Mouse (Mus musculus): ENCODE data around the gene Trak1. TPM values are rescaled to one million over a fixed set of nuclear protein-coding genes. Genes with fewer than 3 reads are reported as not detected.

The Trak1 gene
- polyA plus RNA-seq, 1 experiment from 2014 or later = 21.2 TPM

DNA sequence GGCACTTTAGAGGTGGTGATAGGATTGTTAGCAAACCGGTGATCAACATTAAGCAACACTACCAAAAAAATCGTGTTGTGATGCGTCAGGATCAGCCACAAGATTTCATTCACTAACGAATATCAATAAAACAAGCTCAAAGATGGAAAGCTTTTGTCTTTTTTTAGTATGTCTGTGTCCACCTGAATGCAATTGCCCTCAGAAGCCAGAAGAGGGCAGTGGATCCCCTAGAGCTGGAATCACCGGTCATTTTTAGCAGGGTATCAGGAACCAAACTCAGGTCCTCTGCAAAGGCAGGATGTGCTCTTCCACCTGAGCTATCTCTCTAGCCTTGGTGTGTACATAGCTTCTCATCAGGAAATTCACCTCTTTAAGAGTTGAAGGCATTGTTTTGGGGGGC, 177.5 kb downstream of the Trak1 start:
- Histone ChIP-seq H3K4me3 (ENCODE audit: low read depth, low read length) (no peak overlapping the region), H3K36me3 (ENCODE audit: control insufficient read depth, insufficient read depth, low read length) (no peaks in the 10 kb centered on the region), H3K27ac (ENCODE audit: low read depth, low read length) (no peak overlapping the region), H3K4me2 (replicated peaks; ENCODE audit: low read depth, low read length) (no peak overlapping the region), H3K9ac (ENCODE audit: low read depth, low read length) (no peak overlapping the region), H3K9me3 (ENCODE audit: control insufficient read depth, low read length) (no peaks in the 10 kb centered on the region), H3K4me1 (replicated peaks; ENCODE audit: control insufficient read depth, insufficient read depth, low read length) (no peaks in the 10 kb centered on the region), H3K27me3 (ENCODE audit: control insufficient read depth, insufficient read depth, low read length) (no peaks in the 10 kb centered on the region)
- ATAC-seq (ENCODE audit: low FRiP score) = no peak
- DNase-seq (ENCODE audit: low spot score) = no peak
- WGBS = 85% methylated on average over 5 of the region's 5 CpGs

DNA sequence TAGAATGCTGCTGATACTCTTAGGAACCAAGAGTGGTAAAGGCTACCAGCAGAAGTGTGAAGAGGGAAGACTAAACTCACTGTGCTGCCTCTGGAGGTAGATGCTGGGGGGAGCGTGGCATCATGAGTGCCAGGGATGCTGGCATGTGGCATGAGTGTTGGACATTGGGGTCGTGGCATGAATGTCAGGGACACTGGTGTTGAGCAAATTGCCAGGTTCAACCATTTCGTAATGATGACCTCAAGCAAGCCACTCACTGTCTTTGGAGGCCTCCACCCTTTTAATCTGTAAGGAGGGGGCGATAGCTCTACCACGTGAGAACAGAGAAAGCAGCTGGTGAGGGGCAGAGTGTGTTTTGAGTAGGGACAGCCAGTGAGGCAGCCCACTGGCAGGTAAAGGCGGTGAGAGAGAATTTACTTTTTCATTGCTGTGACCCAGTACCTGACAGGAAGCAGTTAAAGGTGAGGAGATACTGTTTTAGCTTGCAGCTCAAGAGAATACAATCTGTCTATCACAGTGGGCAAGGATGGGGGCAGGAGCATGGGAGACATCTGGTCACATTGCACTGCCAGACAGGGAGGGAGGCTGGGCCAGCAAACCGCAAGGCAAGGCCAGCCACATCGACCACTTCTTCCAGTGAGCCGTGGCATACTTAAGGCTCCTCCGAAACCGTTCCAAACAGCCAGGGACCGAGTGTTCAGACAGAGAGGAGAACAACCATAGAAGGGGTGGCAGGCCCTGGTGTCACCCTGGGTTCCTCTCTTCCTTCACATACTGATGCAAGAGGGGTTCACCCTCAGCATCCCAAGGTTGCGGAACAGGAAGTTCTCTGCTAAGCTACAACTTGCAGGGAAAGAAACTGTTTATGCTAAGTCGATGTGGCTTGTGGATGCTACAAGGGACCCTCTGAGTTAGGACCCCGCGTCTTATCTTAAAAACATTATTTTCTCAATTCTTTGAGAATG, 178.5 kb downstream of the Trak1 start:
- ATAC-seq (ENCODE audit: low FRiP score) = no peak
- Histone ChIP-seq H3K36me3 (ENCODE audit: control insufficient read depth, insufficient read depth, low read length) (no peaks in the 10 kb centered on the region), H3K9me3 (ENCODE audit: control insufficient read depth, low read length) (no peaks in the 10 kb centered on the region), H3K9ac (ENCODE audit: low read depth, low read length) (no peak overlapping the region), H3K4me1 (replicated peaks; ENCODE audit: control insufficient read depth, insufficient read depth, low read length) (no peaks in the 10 kb centered on the region), H3K4me2 (replicated peaks; ENCODE audit: low read depth, low read length) (no peak overlapping the region), H3K27ac (ENCODE audit: low read depth, low read length) (no peak overlapping the region), H3K4me3 (ENCODE audit: low read depth, low read length) (no peak overlapping the region), H3K27me3 (ENCODE audit: control insufficient read depth, insufficient read depth, low read length) (no peaks in the 10 kb centered on the region)
- DNase-seq (ENCODE audit: low spot score) = no peak
- 81% methylated on average over 16 of the region's 16 CpGs for WGBS

GRCm38 (mm10) chr9:121477305-121477911, 180.1 kb downstream of the Trak1 start:
- no peak overlapping the region for H3K27ac ChIP-seq (ENCODE audit: low read depth, low read length)
- peak; percentile 63; the same call in 1 of the 2 replicates for ATAC-seq (ENCODE audit: low FRiP score)

DNA sequence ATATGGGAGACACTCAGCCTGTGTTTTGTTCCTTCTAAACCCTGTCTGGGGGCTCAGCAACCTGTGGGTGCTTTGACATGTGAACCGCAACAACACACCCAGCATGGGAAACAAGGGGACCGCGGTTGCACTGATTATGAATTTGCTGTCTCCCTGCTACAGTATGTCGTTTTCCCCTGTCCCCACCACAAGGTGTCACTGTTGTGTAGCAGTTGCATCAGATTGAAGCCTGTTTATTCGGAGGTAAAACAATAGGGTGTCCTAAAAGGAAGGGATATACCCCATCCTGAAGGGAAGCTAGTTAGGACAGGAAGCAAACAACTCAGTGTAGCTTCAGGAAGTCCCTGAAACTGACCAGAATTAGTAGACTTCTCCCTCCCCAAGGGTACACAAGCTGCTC, 182.2 kb downstream of the Trak1 start:
- DNase-seq (ENCODE audit: low spot score) (peak; percentile 85), ATAC-seq (ENCODE audit: low FRiP score) (peak; percentile 59)
- Histone ChIP-seq H3K4me2 (replicated peaks; ENCODE audit: low read depth, low read length) (no peak overlapping the region), H3K9ac (ENCODE audit: low read depth, low read length) (no peak overlapping the region), H3K4me3 (ENCODE audit: low read depth, low read length) (no peak overlapping the region), H3K27me3 (ENCODE audit: control insufficient read depth, insufficient read depth, low read length) (no peaks in the 10 kb centered on the region), H3K9me3 (ENCODE audit: control insufficient read depth, low read length) (no peaks in the 10 kb centered on the region), H3K36me3 (ENCODE audit: control insufficient read depth, insufficient read depth, low read length) (no peaks in the 10 kb centered on the region), H3K4me1 (replicated peaks; ENCODE audit: control insufficient read depth, insufficient read depth, low read length) (no peaks in the 10 kb centered on the region), H3K27ac (ENCODE audit: low read depth, low read length) (no peak overlapping the region)
- WGBS = 29% methylated on average over 5 of the region's 5 CpGs

More at GRCm38 (mm10) chr9:121477305-121477911, 180.1 kb downstream of the Trak1 start:
- DNase-seq (ENCODE audit: low spot score) = peak; percentile 88
- 18% methylated on average over 15 of the region's 15 CpGs for WGBS
- H3K9me3 ChIP-seq (ENCODE audit: control insufficient read depth, low read length) = no peaks in the 10 kb centered on the region
- H3K27me3 ChIP-seq (ENCODE audit: control insufficient read depth, insufficient read depth, low read length) = no peaks in the 10 kb centered on the region
- H3K4me2 ChIP-seq (replicated peaks; ENCODE audit: low read depth, low read length) = no peak overlapping the region
- H3K4me1 ChIP-seq (replicated peaks; ENCODE audit: control insufficient read depth, insufficient read depth, low read length) = no peaks in the 10 kb centered on the region
- no peaks in the 10 kb centered on the region for H3K36me3 ChIP-seq (ENCODE audit: control insufficient read depth, insufficient read depth, low read length)
- H3K9ac ChIP-seq (ENCODE audit: low read depth, low read length) = 0 out of 2 replicates have a peak overlapping the region, but pooled peaks have one; percentile 15
- no peak overlapping the region for H3K4me3 ChIP-seq (ENCODE audit: low read depth, low read length)

GRCm38 (mm10) chr9:121487216-121487615, 189.9 kb downstream of the Trak1 start:
- Histone ChIP-seq H3K4me1 (replicated peaks; ENCODE audit: control insufficient read depth, insufficient read depth, low read length) (no peaks in the 10 kb centered on the region), H3K9me3 (ENCODE audit: control insufficient read depth, low read length) (no peaks in the 10 kb centered on the region), H3K27ac (ENCODE audit: low read depth, low read length) (no peak overlapping the region), H3K4me3 (ENCODE audit: low read depth, low read length) (no peak overlapping the region), H3K4me2 (replicated peaks; ENCODE audit: low read depth, low read length) (no peak overlapping the region), H3K9ac (ENCODE audit: low read depth, low read length) (no peak overlapping the region), H3K27me3 (ENCODE audit: control insufficient read depth, insufficient read depth, low read length) (no peaks in the 10 kb centered on the region; the same call in 1 of the 2 replicates), H3K36me3 (ENCODE audit: control insufficient read depth, insufficient read depth, low read length) (no peaks in the 10 kb centered on the region)
- ATAC-seq (ENCODE audit: low FRiP score) = no peak
- WGBS = 66% methylated on average over 7 of the region's 7 CpGs
- DNase-seq (ENCODE audit: low spot score) = no peak

DNA sequence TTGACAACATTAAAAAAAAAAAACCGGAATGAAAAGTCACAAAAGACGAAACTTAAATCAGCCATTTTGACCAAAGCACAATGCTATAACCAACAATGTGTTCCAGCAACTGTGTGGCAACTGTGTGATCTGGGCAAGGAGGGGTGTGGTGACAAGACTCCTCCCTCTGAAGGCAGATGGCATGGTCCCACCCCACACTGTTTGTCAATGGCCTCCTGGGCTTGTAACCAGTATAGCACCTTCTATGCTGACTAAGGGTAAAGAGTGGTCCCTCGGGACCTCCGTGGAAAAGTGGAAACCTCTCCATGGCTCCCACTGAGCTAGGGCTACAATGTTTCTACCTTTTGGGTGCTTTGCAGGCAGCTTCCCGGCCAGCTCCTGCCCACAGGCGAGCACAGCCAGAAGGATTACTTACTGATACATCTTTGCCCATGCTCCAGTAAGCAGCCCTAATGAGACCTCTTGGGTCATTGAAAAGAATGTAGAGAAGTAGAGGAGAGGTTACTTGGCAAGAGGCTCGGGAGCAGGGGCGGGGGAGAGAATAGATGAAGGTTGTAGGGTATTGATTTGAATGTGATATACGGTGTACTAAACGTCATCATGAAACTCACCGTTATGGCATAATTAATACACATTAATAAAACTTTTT, 194.4 kb downstream of the Trak1 start:
- ATAC-seq (ENCODE audit: low FRiP score) (no peak), DNase-seq (ENCODE audit: low spot score) (no peak)
- Histone ChIP-seq H3K4me1 (replicated peaks; ENCODE audit: control insufficient read depth, insufficient read depth, low read length) (no peaks in the 10 kb centered on the region; the same call in 1 of the 2 replicates), H3K9me3 (ENCODE audit: control insufficient read depth, low read length) (no peaks in the 10 kb centered on the region), H3K4me2 (replicated peaks; ENCODE audit: low read depth, low read length) (no peak overlapping the region), H3K27me3 (ENCODE audit: control insufficient read depth, insufficient read depth, low read length) (peaks cover 37% of the 10 kb centered on the region), H3K4me3 (ENCODE audit: low read depth, low read length) (no peak overlapping the region), H3K27ac (ENCODE audit: low read depth, low read length) (no peak overlapping the region), H3K36me3 (ENCODE audit: control insufficient read depth, insufficient read depth, low read length) (no peaks in the 10 kb centered on the region), H3K9ac (ENCODE audit: low read depth, low read length) (no peak overlapping the region)
- WGBS = 76% methylated on average over 11 of the region's 11 CpGs

DNA sequence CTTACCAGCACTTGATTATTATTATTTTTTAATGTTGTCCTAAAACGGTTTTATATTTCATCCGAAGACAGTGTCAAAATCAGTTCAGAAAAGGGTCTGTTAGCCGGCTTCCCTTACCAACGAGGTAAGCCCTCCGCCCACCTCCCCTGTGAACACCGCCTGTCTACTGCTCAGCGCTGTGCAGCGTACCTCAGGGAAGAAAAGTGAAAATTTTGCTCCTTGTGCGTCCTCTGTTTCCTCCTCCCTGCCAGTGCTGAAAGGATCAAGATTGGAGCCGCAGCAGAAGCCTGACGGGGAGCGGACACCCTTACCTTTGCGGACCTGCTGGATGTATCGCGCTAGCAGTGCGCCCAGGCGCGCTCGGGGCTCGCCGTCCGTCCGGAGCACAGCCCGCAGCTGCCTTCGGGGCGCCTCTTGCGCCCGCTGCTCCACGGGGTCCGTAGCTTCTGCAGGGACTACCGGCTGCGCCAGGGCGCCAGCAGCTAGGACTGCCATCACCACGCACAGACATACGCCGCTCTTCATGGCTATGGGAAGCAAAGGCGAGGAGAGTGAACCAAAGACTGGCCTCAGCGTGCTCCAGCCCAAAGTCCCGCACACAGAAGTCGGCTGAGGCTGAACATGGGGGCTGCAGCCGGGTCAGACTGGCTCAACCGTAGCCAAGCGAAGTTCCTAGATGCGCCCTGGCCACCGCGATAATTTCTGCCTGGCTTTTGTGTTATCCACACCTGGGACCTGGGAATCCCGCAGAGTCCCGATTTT, 196.9 kb downstream of the Trak1 start:
- Histone ChIP-seq H3K27ac (ENCODE audit: low read depth, low read length) (no peak overlapping the region), H3K9ac (ENCODE audit: low read depth, low read length) (no peak overlapping the region), H3K27me3 (ENCODE audit: control insufficient read depth, insufficient read depth, low read length) (peaks cover 38% of the 10 kb centered on the region), H3K36me3 (ENCODE audit: control insufficient read depth, insufficient read depth, low read length) (no peaks in the 10 kb centered on the region), H3K4me3 (ENCODE audit: low read depth, low read length) (peak overlapping the region; percentile 15), H3K4me1 (replicated peaks; ENCODE audit: control insufficient read depth, insufficient read depth, low read length) (no peaks in the 10 kb centered on the region; the same call in 1 of the 2 replicates), H3K4me2 (replicated peaks; ENCODE audit: low read depth, low read length) (peak overlapping the region; percentile 30), H3K9me3 (ENCODE audit: control insufficient read depth, low read length) (no peaks in the 10 kb centered on the region)
- ATAC-seq (ENCODE audit: low FRiP score) (no peak), DNase-seq (ENCODE audit: low spot score) (peak; percentile 53)
- 2% methylated on average over 48 of the region's 48 CpGs for WGBS

DNA sequence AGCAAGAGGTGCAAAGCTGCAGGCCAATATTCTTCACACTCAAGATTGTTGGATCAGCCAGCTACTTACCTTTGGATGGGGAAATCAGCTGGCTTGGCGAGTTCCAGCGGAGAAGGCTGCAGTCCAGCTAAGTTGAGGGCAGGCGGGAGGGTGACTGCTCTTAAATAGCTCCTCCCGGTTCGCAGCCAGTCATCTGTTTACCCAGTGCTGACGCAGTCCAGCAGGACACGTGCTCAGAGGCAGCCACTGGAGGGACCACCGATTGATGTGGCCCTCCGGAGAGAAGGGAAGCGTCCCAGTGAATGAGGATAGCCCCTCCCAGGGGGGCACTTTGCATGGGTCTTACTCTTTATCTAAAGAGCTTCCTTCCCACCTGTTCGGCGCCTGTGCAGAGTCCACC, 198.2 kb downstream of the Trak1 start, which contains the start of gene Cck:
Gene Cck (minus strand): TSS at position 166 of the 400 bp plus-strand sequence.
- Histone ChIP-seq H3K4me3 (ENCODE audit: low read depth, low read length) (peak within 1 kb of the TSS; percentile 15; the same call in 1 of the 2 replicates), H3K27ac (ENCODE audit: low read depth, low read length) (no peak within 1 kb of the TSS), H3K36me3 (ENCODE audit: control insufficient read depth, insufficient read depth, low read length) (no peaks in the 10 kb centered on the region), H3K4me1 (replicated peaks; ENCODE audit: control insufficient read depth, insufficient read depth, low read length) (no peaks in the 10 kb centered on the region; the same call in 1 of the 2 replicates), H3K9me3 (ENCODE audit: control insufficient read depth, low read length) (no peaks in the 10 kb centered on the region), H3K9ac (ENCODE audit: low read depth, low read length) (no peak within 1 kb of the TSS), H3K4me2 (replicated peaks; ENCODE audit: low read depth, low read length) (peak within 1 kb of the TSS; percentile 30), H3K27me3 (ENCODE audit: control insufficient read depth, insufficient read depth, low read length) (peaks cover 38% of the 10 kb centered on the region)
- ATAC-seq (ENCODE audit: low FRiP score) (no peak), DNase-seq (ENCODE audit: low spot score) (peak; percentile 41)
- 4% methylated on average over 12 of the region's 12 CpGs for WGBS

All from hindbrain, embryonic 11.5 days (tissue).